Mouse (Mus musculus) C2C12 (cell line): Measurements from ENCODE around the gene Gm20518. TPM values are rescaled to one million over a fixed set of nuclear protein-coding genes. Genes with fewer than 3 reads are reported as not detected.

Source experiments
- H3K27me3 ChIP-seq: one replicate; pipeline ENCODE4 v1.6.1; 2011; ENCODE audit not compliant: control insufficient read depth, insufficient read depth, insufficient read length
- H3K36me3 ChIP-seq: one replicate; pipeline ENCODE4 v1.6.1; 2011; ENCODE audit not compliant: control insufficient read depth, insufficient read depth
- H3K4me3 ChIP-seq: one replicate; pipeline ENCODE4 v1.5.1; 2011; ENCODE audit warnings: mild to moderate bottlenecking, control low read depth; ENCODE audit not compliant: poor library complexity, insufficient read depth, severe bottlenecking
- H3K79me2 ChIP-seq: one replicate; pipeline ENCODE4 v1.6.1; 2011; ENCODE audit not compliant: control insufficient read depth, insufficient read depth
- H3K79me3 ChIP-seq: one replicate; pipeline ENCODE4 v1.6.1; 2011; ENCODE audit warnings: low read depth, control low read depth
- H3ac ChIP-seq: one replicate; pipeline ENCODE3; 2011; ENCODE audit warnings: low read depth; ENCODE audit not compliant: control insufficient read depth, insufficient read length
- CEBPB ChIP-seq: IDR thresholded peaks from one replicate; pipeline ENCODE4 v1.6.1; 2011; ENCODE audit warnings: low read depth, mild to moderate bottlenecking, control low read depth, moderate library complexity
- CTCF ChIP-seq: IDR thresholded peaks from one replicate; pipeline ENCODE4 v1.5.1; 2011; ENCODE audit not compliant: control insufficient read depth, insufficient read depth, insufficient read length
- FOSL1 ChIP-seq: IDR thresholded peaks from one replicate; pipeline ENCODE4 v1.8.0; 2011; ENCODE audit warnings: mild to moderate bottlenecking, low read length; ENCODE audit not compliant: poor library complexity, insufficient read depth, severe bottlenecking
- MAX ChIP-seq: IDR thresholded peaks from one replicate; pipeline ENCODE4 v1.6.1; 2011; ENCODE audit warnings: mild to moderate bottlenecking, control low read depth
- MYOD1 ChIP-seq: IDR thresholded peaks from one replicate; pipeline ENCODE4 v1.6.1; 2011; ENCODE audit warnings: low read depth; ENCODE audit not compliant: control insufficient read depth, insufficient read length
- MYOG ChIP-seq: IDR thresholded peaks from one replicate; pipeline ENCODE4 v1.6.1; 2011; ENCODE audit not compliant: control insufficient read depth, insufficient read length; ENCODE audit errors: extremely low read depth
- USF1 ChIP-seq: IDR thresholded peaks from one replicate; pipeline ENCODE4 v1.6.1; 2011; ENCODE audit warnings: low read depth, mild to moderate bottlenecking, control low read depth, moderate library complexity
- polyA plus RNA-seq: library from polyadenylated mRNA; unstranded; fragments of >200 nt; fragmentation: generic; extraction: Trizol; gene quantifications from one replicate; pipeline ENCODE4 v1.2.1, GENCODE M21; 2012; ENCODE audit warnings: missing spikeins

Gm20518 gene
- polyA plus RNA-seq, 1 experiment = 0.06 TPM

DNA sequence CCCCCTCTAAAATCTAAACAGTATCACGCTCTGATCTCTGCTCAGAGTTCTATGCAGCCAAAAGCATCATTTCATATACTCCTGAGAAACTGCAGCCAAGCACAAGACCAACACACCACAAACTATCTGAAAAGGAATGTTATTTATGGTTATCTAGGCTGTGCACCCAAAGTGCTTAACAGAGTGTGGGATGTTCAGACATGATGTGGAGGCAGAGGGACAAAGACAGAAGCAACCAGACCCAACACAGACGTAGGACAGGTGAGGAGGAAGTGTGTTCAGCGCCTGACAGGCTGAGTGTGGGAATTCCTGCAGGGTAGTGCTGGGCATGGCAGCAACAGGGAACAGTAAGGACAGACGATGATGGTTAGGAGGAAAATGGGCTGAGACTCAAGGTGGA is 11.9 kb downstream of the Gm20518 start:
- Histone ChIP-seq H3ac (no peak overlapping the region), H3K36me3 (peaks cover 28% of the 10 kb centered on the region), H3K27me3 (no peaks in the 10 kb centered on the region), H3K79me2 (peaks cover 100% of the 10 kb centered on the region), H3K4me3 (no peak overlapping the region), H3K79me3 (peaks cover 88% of the 10 kb centered on the region)
- TF ChIP-seq MYOG (no peak), MYOD1 (no peak), FOSL1 (no peak), MAX (no peak), USF1 (no peak), CTCF (no peak), CEBPB (no peak)

DNA sequence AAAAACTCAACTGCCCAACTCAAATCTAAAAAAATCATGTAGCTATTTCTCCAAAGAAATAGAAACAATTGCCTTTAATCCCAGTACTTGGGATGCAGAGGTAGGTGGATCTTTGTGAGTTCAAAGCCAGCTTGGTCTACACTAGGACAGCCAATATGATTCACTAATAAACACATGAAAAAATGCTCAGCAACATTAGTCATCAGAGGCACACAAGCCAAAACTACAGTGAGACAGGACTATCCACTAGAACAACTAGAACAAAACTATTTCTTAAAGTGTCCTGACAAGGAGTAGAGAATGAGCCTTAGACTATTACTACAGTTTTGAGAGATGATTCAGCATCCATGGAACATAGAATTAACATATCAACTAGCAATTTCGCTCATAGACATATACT is 15.4 kb downstream of the Gm20518 start:
- Histone ChIP-seq H3K79me3 (peaks cover 67% of the 10 kb centered on the region), H3ac (no peak overlapping the region), H3K36me3 (peaks cover 17% of the 10 kb centered on the region), H3K27me3 (no peaks in the 10 kb centered on the region), H3K79me2 (peaks cover 87% of the 10 kb centered on the region), H3K4me3 (no peak overlapping the region)
- TF ChIP-seq MYOD1 (no peak), CEBPB (no peak), FOSL1 (no peak), USF1 (no peak), CTCF (no peak), MAX (no peak), MYOG (no peak)

- peaks cover 78% of the 10 kb centered on the region for H3K79me2 ChIP-seq
- peaks cover 58% of the 10 kb centered on the region for H3K79me3 ChIP-seq
- TF ChIP-seq MAX (no peak), CEBPB (no peak), MYOD1 (no peak), MYOG (no peak), FOSL1 (no peak), CTCF (no peak), USF1 (no peak)
- H3K36me3 ChIP-seq = peaks cover 24% of the 10 kb centered on the region
- no peaks in the 10 kb centered on the region for H3K27me3 ChIP-seq
- no peak overlapping the region for H3K4me3 ChIP-seq
- no peak overlapping the region for H3ac ChIP-seq
Observed at GRCm38 (mm10) chr16:17875174-17875573, 16.3 kb downstream of the Gm20518 start.

DNA sequence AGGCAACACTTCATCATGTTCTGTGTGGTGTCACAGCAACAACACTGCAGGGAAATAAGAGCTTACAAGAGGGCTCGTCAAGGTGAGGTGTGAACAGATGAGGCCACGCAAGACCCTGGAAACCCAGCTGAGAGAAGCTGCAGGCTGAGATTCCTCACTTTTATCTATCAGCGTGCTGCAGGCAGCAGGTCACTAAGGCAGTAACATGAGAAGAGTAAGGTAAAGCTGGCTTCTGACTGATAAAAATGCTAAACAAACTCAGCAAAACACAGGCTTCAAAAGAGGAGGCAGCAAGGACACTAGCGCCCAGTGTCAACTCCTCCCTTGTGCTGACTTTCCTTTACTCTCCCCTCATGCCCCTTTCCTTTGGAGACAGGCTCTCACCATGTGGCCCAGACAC is 18.5 kb downstream of the Gm20518 start:
- Histone ChIP-seq H3K79me2 (peaks cover 63% of the 10 kb centered on the region), H3K79me3 (peaks cover 38% of the 10 kb centered on the region), H3K27me3 (no peaks in the 10 kb centered on the region), H3ac (no peak overlapping the region), H3K4me3 (no peak overlapping the region), H3K36me3 (peaks cover 34% of the 10 kb centered on the region)
- no peak for TF ChIP-seq MYOG

GRCm38 (mm10) chr16:17871248-17871647 is 20.2 kb downstream of the Gm20518 start:
- H3K27me3 ChIP-seq = no peaks in the 10 kb centered on the region
- H3K36me3 ChIP-seq = peaks cover 29% of the 10 kb centered on the region
- H3K4me3 ChIP-seq = no peak overlapping the region
- TF ChIP-seq USF1 = no peak
- TF ChIP-seq MYOD1 = no peak
- no peak for TF ChIP-seq MAX
- TF ChIP-seq FOSL1 = no peak
- peaks cover 26% of the 10 kb centered on the region for H3K79me3 ChIP-seq
- H3K79me2 ChIP-seq = peaks cover 45% of the 10 kb centered on the region
- H3ac ChIP-seq = no peak overlapping the region

DNA sequence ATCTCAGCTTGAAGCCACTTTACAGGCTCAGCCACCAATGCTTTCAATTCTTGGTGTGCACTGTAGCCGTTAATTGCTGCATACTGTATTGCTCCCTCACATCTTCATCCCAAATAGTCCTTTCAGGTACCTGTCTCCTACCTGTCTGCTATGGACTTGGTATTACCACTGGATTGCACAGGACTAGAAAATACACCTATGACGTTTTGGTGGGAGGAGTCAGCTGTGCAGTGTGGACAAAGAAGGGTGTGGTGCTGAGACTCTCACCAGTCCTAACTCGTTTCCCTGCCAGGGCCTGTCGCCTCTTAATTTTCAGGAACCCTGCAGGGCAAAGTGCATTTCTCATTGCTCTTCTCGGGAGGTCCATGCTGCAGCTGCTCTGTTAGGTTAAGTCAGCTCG is 25.7 kb downstream of the Gm20518 start:
- no peaks in the 10 kb centered on the region for H3K27me3 ChIP-seq
- peaks cover 28% of the 10 kb centered on the region for H3K79me2 ChIP-seq
- no peak overlapping the region for H3K4me3 ChIP-seq
- TF ChIP-seq MYOG (no peak), CEBPB (no peak), MYOD1 (no peak), USF1 (no peak), MAX (no peak), CTCF (no peak), FOSL1 (no peak)
- no peak overlapping the region for H3ac ChIP-seq
- peaks cover 19% of the 10 kb centered on the region for H3K36me3 ChIP-seq
- H3K79me3 ChIP-seq = peaks cover 8% of the 10 kb centered on the region
